8 mouse cellular contexts compared by ENCODE assay signal in the genomic region with DNA sequence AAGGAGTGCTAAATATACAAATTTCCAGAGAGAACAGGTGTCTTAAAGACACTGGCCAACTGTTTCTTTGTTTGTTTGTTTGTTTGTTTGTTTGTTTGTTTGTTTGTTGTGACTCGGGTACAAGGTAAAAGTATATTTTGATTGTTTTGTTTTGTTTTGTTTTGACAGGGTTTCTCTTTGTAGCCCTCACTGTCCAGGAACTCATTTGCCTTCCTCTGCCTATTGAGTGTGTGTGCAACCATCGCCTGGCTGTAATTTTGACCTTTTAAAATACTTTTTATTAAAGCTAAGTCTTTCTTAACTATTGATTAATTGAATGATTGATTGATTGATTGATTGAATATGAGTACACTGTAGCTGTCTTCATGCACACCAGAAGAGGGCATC. TPM values are rescaled to one million over a fixed set of nuclear protein-coding genes. Genes with fewer than 3 reads are reported as not detected.
DNase-seq lines count a peak whose midpoint lies in the region; ATAC-seq and TF ChIP-seq lines count a peak whose summit lies in the region.

No protein-coding gene starts in this region.

- H3K79me2 ChIP-seq in heart, adult 2 months (replicated peaks; ENCODE audit: control insufficient read depth, insufficient read depth, low read length) = no peaks in the 10 kb centered on the region; the same call in 1 of the 2 replicates
- H3K79me2 ChIP-seq in CH12.LX (replicated peaks; ENCODE audit: control insufficient read depth, extremely low read depth, insufficient read depth, poor library complexity, severe bottlenecking) = peaks cover 2% of the 10 kb centered on the region; the same call in 1 of the 2 replicates

- in situ Hi-C loops in CH12.LX (cut with MboI; ENCODE audit: low pct_ligation_motif_present, low pct_unique_long_range_greater_than_20kb, low sequenced_read_pairs) = no loop called here

- ATAC-seq in liver, embryonic 16.5 days (ENCODE audit: low read depth) = no peak

- dilution Hi-C loops in CH12.LX (cut with MboI; ENCODE audit: extremely low pct_ligation_motif_present, extremely low pct_unique_long_range_greater_than_20kb, low sequenced_read_pairs) = no loop called here

- intact Hi-C loops in heart, adult 2 months (cut with DNase I) = loop anchor here (2.0 kb wide), 1 partner anchor 16 kb away; a partner anchor contains a TSS
- intact Hi-C loops in left cerebral cortex, postnatal 25 days (cut with DNase I) = no loop called here

- peak overlapping the region; percentile 81 for H3K27ac ChIP-seq in heart, adult 2 months
- no peak overlapping the region for H3K27ac ChIP-seq in CH12.LX (ENCODE audit: insufficient read depth, low read depth)
- H3K27ac ChIP-seq in hindbrain, embryonic 10.5 days = no peak overlapping the region; the same call in 1 of the 2 replicates
- H3K27ac ChIP-seq in liver, embryonic 16.5 days (ENCODE audit: low read length) = no peak overlapping the region

- H3K4me1 ChIP-seq in heart, adult 2 months (ENCODE audit: control insufficient read depth, insufficient read depth, low read length) = no peaks in the 10 kb centered on the region; the same call in 1 of the 2 replicates
- peaks cover 4 to 10% of the 10 kb centered on the region in 2 experiments; a peak in 2 of 4 replicates for H3K4me1 ChIP-seq in CH12.LX (ENCODE audit: control insufficient read depth in 1 of 2, insufficient read depth in 2 of 2)
- H3K4me1 ChIP-seq in hindbrain, embryonic 10.5 days (replicated peaks) = peaks cover 15% of the 10 kb centered on the region
- H3K4me1 ChIP-seq in liver, embryonic 16.5 days (ENCODE audit: control insufficient read depth, low read depth, low read length) = peaks cover 7% of the 10 kb centered on the region

- no peak for DNase-seq in heart, adult 2 months
- DNase-seq in heart, adult 11 months = no peak
- DNase-seq in CH12.LX (ENCODE audit: extremely low read depth) (no peak), adipocyte (ENCODE audit: low spot score) (no peak)
- DNase-seq in hindbrain, embryonic 10.5 days (ENCODE audit: low spot score) = no peak
- DNase-seq in embryo, embryonic 11 days = no peak
- DNase-seq in left cerebral cortex, postnatal 25 days (ENCODE audit: low spot score in 2 of 2) = no peak

- no peaks in the 10 kb centered on the region for H3K27me3 ChIP-seq in heart, adult 2 months (ENCODE audit: control insufficient read depth, insufficient read depth, low read length)
- no peaks in the 10 kb centered on the region for H3K27me3 ChIP-seq in CH12.LX (replicated peaks)
- H3K27me3 ChIP-seq in hindbrain, embryonic 10.5 days (ENCODE audit: insufficient read depth, poor library complexity, severe bottlenecking) = no peaks in the 10 kb centered on the region
- no peaks in the 10 kb centered on the region for H3K27me3 ChIP-seq in liver, embryonic 16.5 days (ENCODE audit: control insufficient read depth, insufficient read depth, low read depth, low read length)

- no peak overlapping the region for H3K9ac ChIP-seq in heart, adult 2 months (ENCODE audit: low read depth, low read length)
- H3K9ac ChIP-seq in CH12.LX (ENCODE audit: insufficient read depth, low read depth) = peak overlapping the region; percentile 59; the same call in 1 of the 2 replicates
- no peak overlapping the region for H3K9ac ChIP-seq in liver, embryonic 16.5 days (ENCODE audit: low read depth, low read length)

- TF ChIP-seq RAD21 in CH12.LX (IDR thresholded peaks at IDR 0.05; ENCODE audit: low read depth, low read length) = no peak

- WGBS in heart, adult 2 months = 69% methylated on average over 2 of the region's 2 CpGs
- 61% methylated on average over 2 of the region's 2 CpGs for WGBS in hindbrain, embryonic 10.5 days
- WGBS in liver, embryonic 16.5 days (ENCODE audit: insufficient replicate concordance) = 31% methylated on average over 2 of the region's 2 CpGs

- no peak for TF ChIP-seq POLR2A in heart, adult 2 months (IDR thresholded peaks at IDR 0.05; ENCODE audit: insufficient read depth, low read depth, low read length)
- no peak for TF ChIP-seq POLR2A in CH12.LX (IDR thresholded peaks at IDR 0.05; ENCODE audit: low read depth, low read length)

- no peaks in the 10 kb centered on the region for H3K9me3 ChIP-seq in CH12.LX (replicated peaks; ENCODE audit: low read length)
- H3K9me3 ChIP-seq in hindbrain, embryonic 10.5 days = no peaks in the 10 kb centered on the region
- H3K9me3 ChIP-seq in liver, embryonic 16.5 days (replicated peaks; ENCODE audit: control insufficient read depth, low read length) = no peaks in the 10 kb centered on the region

- peak overlapping the region; percentile 96 for H3K4me3 ChIP-seq in heart, adult 2 months
- H3K4me3 ChIP-seq in CH12.LX (replicated peaks in 1 of 3; ENCODE audit: low read depth in 2 of 3, low read length in 2 of 3, poor library complexity in 1 of 3) = peak overlapping the region; percentile 71 to 78 (median 75)
- peak overlapping the region; percentile 85 for H3K4me3 ChIP-seq in hindbrain, embryonic 10.5 days
- peak overlapping the region; percentile 86 for H3K4me3 ChIP-seq in liver, embryonic 16.5 days (ENCODE audit: low read depth, low read length)

- peak overlapping the region; percentile 95; the same call in 1 of the 2 replicates for H3K4me2 ChIP-seq in CH12.LX (ENCODE audit: insufficient read depth, low read depth, poor library complexity, severe bottlenecking)
- peak overlapping the region; percentile 83 for H3K4me2 ChIP-seq in liver, embryonic 16.5 days (ENCODE audit: low read depth, low read length)

- TF ChIP-seq EP300 in heart, adult 2 months (IDR thresholded peaks at IDR 0.05; ENCODE audit: insufficient read depth, low read depth, low read length) = no peak
- no peak for TF ChIP-seq EP300 in CH12.LX (IDR thresholded peaks at IDR 0.05; ENCODE audit: low read length)

- TF ChIP-seq CTCF in heart, adult 2 months (IDR thresholded peaks at IDR 0.05) = no peak
- TF ChIP-seq CTCF in CH12.LX (conservative IDR thresholded peaks at IDR 0.05 in 1 of 2, IDR thresholded peaks at IDR 0.05 in 1 of 2; ENCODE audit: low read depth in 2 of 2, low read length in 2 of 2) = no peak

- no peaks in the 10 kb centered on the region for H3K36me3 ChIP-seq in heart, adult 2 months (ENCODE audit: control insufficient read depth, insufficient read depth, low read length)
- peaks cover 20 to 22% of the 10 kb centered on the region in 2 experiments for H3K36me3 ChIP-seq in CH12.LX (replicated peaks in 1 of 2; ENCODE audit: control insufficient read depth in 1 of 2, insufficient read depth in 1 of 2, low read length in 1 of 2)
- peaks cover 19% of the 10 kb centered on the region for H3K36me3 ChIP-seq in hindbrain, embryonic 10.5 days
- H3K36me3 ChIP-seq in liver, embryonic 16.5 days (ENCODE audit: control insufficient read depth, insufficient read depth) = no peaks in the 10 kb centered on the region; the same call in 1 of the 2 replicates

TF ChIP-seq in CH12.LX, 34 proteins besides CTCF, POLR2A, EP300 and RAD21 (continues in another document):
- TF ChIP-seq MYC (IDR thresholded peaks at IDR 0.05; ENCODE audit: low read depth, low read length) (no peak), USF2 (conservative IDR thresholded peaks at IDR 0.05; ENCODE audit: low read depth, low read length) (no peak), MAX (IDR thresholded peaks at IDR 0.05; ENCODE audit: low read length) (no peak), ELF1 (IDR thresholded peaks at IDR 0.05; ENCODE audit: low read depth, low read length) (no peak), UBTF (IDR thresholded peaks at IDR 0.05; ENCODE audit: low read depth, low read length) (no peak), ZMIZ1 (IDR thresholded peaks at IDR 0.05; ENCODE audit: low read depth, low read length) (no peak), MAZ (IDR thresholded peaks at IDR 0.05; ENCODE audit: low read depth, low read length) (no peak), KAT2A (IDR thresholded peaks at IDR 0.05; ENCODE audit: insufficient replicate concordance, low read length) (no peak), ZNF384 (IDR thresholded peaks at IDR 0.05; ENCODE audit: low read depth, low read length) (no peak)

RNA-seq across cellular contexts. Expression of a gene that starts 0.3 kb away (rescaled TPM):
- 1 to 10 TPM; 4.5 to 4.6 TPM for total RNA-seq in heart, adult 2 months (2021)
- 6.2 and 8.8 TPM in 2 replicates for polyA plus RNA-seq in heart, adult 2 months (2012; rRNA removed)
- total RNA-seq in CH12.LX (2012; rRNA removed) = 14.3 and 14.4 TPM in 2 replicates
- 6.6 and 6.8 TPM in 2 replicates for total RNA-seq in CH12.LX (2014; rRNA removed)
- polyA plus RNA-seq in CH12.LX (2012; ENCODE audit: insufficient read length, low read depth) = 6.4 and 7.0 TPM in 2 replicates
- 11.3 and 12.4 TPM in 2 replicates for polyA plus RNA-seq in hindbrain, embryonic 10.5 days (2016; fragmentation: Nextera tagmentation; extraction: Ambion mirVana)
- polyA plus RNA-seq in liver, embryonic 16.5 days (2015; fragmentation: Nextera tagmentation; extraction: Ambion mirVana) = 2.7 and 2.9 TPM in 2 replicates
- total RNA-seq in left cerebral cortex, postnatal 25 days (2021) = 10 to 100 TPM; 15.9 to 19.0 TPM

RNA-seq across cellular contexts. Expression of a gene that starts 17.1 kb away (rescaled TPM):
- total RNA-seq in heart, adult 2 months (2021) = 10 to 100 TPM; 20.2 to 22.0 TPM
- 25.9 and 34.8 TPM in 2 replicates for polyA plus RNA-seq in heart, adult 2 months (2012; rRNA removed)
- total RNA-seq in CH12.LX (2012; rRNA removed) (14.6 and 16.9 TPM in 2 replicates), CH12.LX (2014; rRNA removed) (16.4 and 17.0 TPM in 2 replicates)
- polyA plus RNA-seq in CH12.LX (2012; ENCODE audit: insufficient read length, low read depth) = 41.4 and 44.5 TPM in 2 replicates
- 27.0 and 27.1 TPM in 2 replicates for polyA plus RNA-seq in hindbrain, embryonic 10.5 days (2016; fragmentation: Nextera tagmentation; extraction: Ambion mirVana)
- 21.0 and 23.7 TPM in 2 replicates for polyA plus RNA-seq in liver, embryonic 16.5 days (2015; fragmentation: Nextera tagmentation; extraction: Ambion mirVana)
- total RNA-seq in left cerebral cortex, postnatal 25 days (2021) = 10 to 100 TPM; 86.2 to 88.7 TPM

RNA-seq across cellular contexts. Expression of a gene that starts 56.0 kb away (rescaled TPM):
- 10 to 100 TPM; 38.3 to 39.7 TPM for total RNA-seq in heart, adult 2 months (2021)
- 19.2 and 34.3 TPM in 2 replicates for polyA plus RNA-seq in heart, adult 2 months (2012; rRNA removed)
- total RNA-seq in CH12.LX (2012; rRNA removed) (136 and 163 TPM in 2 replicates), CH12.LX (2014; rRNA removed) (137 and 139 TPM in 2 replicates)
- polyA plus RNA-seq in CH12.LX (2012; ENCODE audit: insufficient read length, low read depth) = 206 and 213 TPM in 2 replicates
- 185 and 217 TPM in 2 replicates for polyA plus RNA-seq in hindbrain, embryonic 10.5 days (2016; fragmentation: Nextera tagmentation; extraction: Ambion mirVana)
- polyA plus RNA-seq in liver, embryonic 16.5 days (2015; fragmentation: Nextera tagmentation; extraction: Ambion mirVana) = 56.5 and 58.4 TPM in 2 replicates
- 10 to 100 TPM; 61.5 to 61.7 TPM for total RNA-seq in left cerebral cortex, postnatal 25 days (2021)

RNA-seq across cellular contexts. Expression of a gene that starts 56.2 kb away (rescaled TPM):
- 10 to 100 TPM; 66.2 to 74.1 TPM for total RNA-seq in heart, adult 2 months (2021)
- 34.8 and 51.5 TPM in 2 replicates for polyA plus RNA-seq in heart, adult 2 months (2012; rRNA removed)
- total RNA-seq in CH12.LX (2012; rRNA removed) = 35.2 and 36.4 TPM in 2 replicates
- total RNA-seq in CH12.LX (2014; rRNA removed) = 24.4 and 27.5 TPM in 2 replicates
- 24.9 and 27.5 TPM in 2 replicates for polyA plus RNA-seq in CH12.LX (2012; ENCODE audit: insufficient read length, low read depth)
- 70.0 and 75.6 TPM in 2 replicates for polyA plus RNA-seq in hindbrain, embryonic 10.5 days (2016; fragmentation: Nextera tagmentation; extraction: Ambion mirVana)
- polyA plus RNA-seq in liver, embryonic 16.5 days (2015; fragmentation: Nextera tagmentation; extraction: Ambion mirVana) = 28.4 and 29.7 TPM in 2 replicates
- 10 to 100 TPM; 55.8 to 56.3 TPM for total RNA-seq in left cerebral cortex, postnatal 25 days (2021)
